Mouse (Mus musculus): ENCODE measurements around the gene Magea4. TPM values are rescaled to one million over a fixed set of nuclear protein-coding genes. Genes with fewer than 3 reads are reported as not detected.
A peak's percentile ranks its signal among the peaks of the same experiment; 100 is the strongest.

The Magea4 gene
- total RNA-seq (2021), result not detected

GRCm38 (mm10) chrX:72221717-72222116 is at the start of gene Magea4:
Gene Magea4, plus strand, starts transcription at chrX:72222017.
- no peak for DNase-seq
- intact Hi-C loops (cut with DNase I), result no loop called here

GRCm38 (mm10) chrX:72202944-72203554 is 18.8 kb upstream of the Magea4 start:
- DNase-seq, result no peak
- intact Hi-C loops (cut with DNase I), result no loop called here

GRCm38 (mm10) chrX:72270637-72271036 is 48.8 kb downstream of the Magea4 start:
- intact Hi-C loops (cut with DNase I), result no loop called here
- peak; percentile 31 for DNase-seq

Small RNA genes lying within 50 kb of the gene (microRNA-seq; reads per million reads assigned to microRNA genes)
- 19.9 reads per million, percentile 35 among the genes with 10 or more reads in this experiment for gene Mir224
- 8.7 reads per million, percentile 23 among the genes with 10 or more reads in this experiment for gene Mir452

Other genes starting within 250 kb of the Magea4 start
- gene Fate1, start 249.0 kb upstream of the Magea4 start, total RNA-seq (2021), result not detected
- gene Cnga2, start 230.2 kb upstream of the Magea4 start, total RNA-seq (2021), result under 1 TPM; 0.32 to 0.44 TPM
- under 1 TPM in 1 of 2 experiments, not detected in 1; 0.34 TPM for gene Gabre, start 52.8 kb downstream of the Magea4 start, total RNA-seq (2021)
- not detected for gene Magea10, start 164.8 kb downstream of the Magea4 start, total RNA-seq (2021)

Measured in left cerebral cortex, postnatal 4 days (tissue).